Mouse (Mus musculus): ENCODE results near the gene Iqgap2.

Iqgap2 gene

GRCm38 (mm10) chr13:95884455-95884854 lies 7.3 kb downstream of the Iqgap2 start:
- no peak for DNase-seq (ENCODE audit: low spot score in 2 of 2)

GRCm38 (mm10) chr13:95882001-95882400 lies 9.7 kb downstream of the Iqgap2 start:
- DNase-seq (ENCODE audit: low spot score in 2 of 2), result no peak

GRCm38 (mm10) chr13:95881427-95881826 lies 10.3 kb downstream of the Iqgap2 start:
- no peak for DNase-seq (ENCODE audit: low spot score in 2 of 2)

GRCm38 (mm10) chr13:95880633-95881032 lies 11.1 kb downstream of the Iqgap2 start:
- no peak for DNase-seq (ENCODE audit: low spot score in 2 of 2)

GRCm38 (mm10) chr13:95871993-95872392 lies 19.7 kb downstream of the Iqgap2 start:
- DNase-seq (ENCODE audit: low spot score in 2 of 2), result no peak

GRCm38 (mm10) chr13:95870626-95871025 lies 21.1 kb downstream of the Iqgap2 start:
- no peak for DNase-seq (ENCODE audit: low spot score in 2 of 2)

GRCm38 (mm10) chr13:95868896-95869540 lies 22.7 kb downstream of the Iqgap2 start:
- DNase-seq (ENCODE audit: low spot score in 2 of 2), result no peak

- DNase-seq (ENCODE audit: low spot score in 2 of 2), result no peak
Measured at GRCm38 (mm10) chr13:95862201-95862600, 29.5 kb downstream of the Iqgap2 start.

- DNase-seq (ENCODE audit: low spot score in 2 of 2), result no peak
Measured at GRCm38 (mm10) chr13:95859271-95859670, 32.5 kb downstream of the Iqgap2 start.

- DNase-seq (ENCODE audit: low spot score in 2 of 2), result no peak
Measured at GRCm38 (mm10) chr13:95858866-95859265, 32.9 kb downstream of the Iqgap2 start.

GRCm38 (mm10) chr13:95855537-95855936 lies 36.2 kb downstream of the Iqgap2 start:
- no peak for DNase-seq (ENCODE audit: low spot score in 2 of 2)

- no peak for DNase-seq (ENCODE audit: low spot score in 2 of 2)
Measured at GRCm38 (mm10) chr13:95851611-95852010, 40.1 kb downstream of the Iqgap2 start.

- DNase-seq (ENCODE audit: low spot score in 2 of 2), result no peak
Measured at GRCm38 (mm10) chr13:95850451-95850850, 41.3 kb downstream of the Iqgap2 start.

GRCm38 (mm10) chr13:95849501-95850007 lies 42.2 kb downstream of the Iqgap2 start:
- DNase-seq (ENCODE audit: low spot score in 2 of 2), result no peak

- DNase-seq (ENCODE audit: low spot score in 2 of 2), result no peak
Measured at GRCm38 (mm10) chr13:95846364-95846763, 45.4 kb downstream of the Iqgap2 start.

GRCm38 (mm10) chr13:95844950-95845349 lies 46.8 kb downstream of the Iqgap2 start:
- no peak for DNase-seq (ENCODE audit: low spot score in 2 of 2)

GRCm38 (mm10) chr13:95843411-95844026 lies 48.2 kb downstream of the Iqgap2 start:
- DNase-seq (ENCODE audit: low spot score in 2 of 2), result no peak

GRCm38 (mm10) chr13:95842803-95843202 lies 48.9 kb downstream of the Iqgap2 start:
- no peak for DNase-seq (ENCODE audit: low spot score in 2 of 2)

GRCm38 (mm10) chr13:95841946-95842345 lies 49.8 kb downstream of the Iqgap2 start:
- no peak for DNase-seq (ENCODE audit: low spot score in 2 of 2)

GRCm38 (mm10) chr13:95836944-95837343 lies 54.8 kb downstream of the Iqgap2 start:
- no peak for DNase-seq (ENCODE audit: low spot score in 2 of 2)

- no peak for DNase-seq (ENCODE audit: low spot score in 2 of 2)
Measured at GRCm38 (mm10) chr13:95833473-95833872, 58.2 kb downstream of the Iqgap2 start.

- no peak for DNase-seq (ENCODE audit: low spot score in 2 of 2)
Measured at GRCm38 (mm10) chr13:95832712-95833111, 59.0 kb downstream of the Iqgap2 start.

- no peak for DNase-seq (ENCODE audit: low spot score in 2 of 2)
Measured at GRCm38 (mm10) chr13:95831760-95832159, 60.0 kb downstream of the Iqgap2 start.
